Mouse (Mus musculus) myocyte (in vitro differentiated cells): Measurements from ENCODE around the gene Itgav. TPM values are rescaled to one million over a fixed set of nuclear protein-coding genes. Genes with fewer than 3 reads are reported as not detected.

Experiments used
- H3K27me3 ChIP-seq: one replicate; pipeline ENCODE4 v1.6.1; 2011; ENCODE audit not compliant: control insufficient read depth, insufficient read depth, insufficient read length
- H3K36me3 ChIP-seq: one replicate; pipeline ENCODE4 v1.6.1; 2011; ENCODE audit not compliant: control insufficient read depth, insufficient read depth
- H3K4me2 ChIP-seq: one replicate; pipeline ENCODE4 v1.6.1; 2011; ENCODE audit warnings: low read depth, control low read depth
- H3K4me3 ChIP-seq: one replicate; pipeline ENCODE4 v1.5.1; 2011; ENCODE audit warnings: mild to moderate bottlenecking, control low read depth, moderate library complexity
- H3K79me2 ChIP-seq: one replicate; pipeline ENCODE4 v1.6.1; 2011; ENCODE audit not compliant: control insufficient read depth, insufficient read depth
- H3ac ChIP-seq: one replicate; pipeline ENCODE4 v1.6.1; 2011; ENCODE audit not compliant: control insufficient read depth, insufficient read length
- CEBPB ChIP-seq: IDR thresholded peaks from 2 replicates; pipeline ENCODE4 v1.6.1; 2011; ENCODE audit warnings: mild to moderate bottlenecking, moderate library complexity; ENCODE audit not compliant: poor library complexity, insufficient read depth, severe bottlenecking
- E2F4 ChIP-seq: IDR thresholded peaks from one replicate; pipeline ENCODE4 v1.6.1; 2011; ENCODE audit warnings: mild to moderate bottlenecking, control low read depth, moderate library complexity; ENCODE audit not compliant: insufficient read depth
- MAX ChIP-seq: IDR thresholded peaks from one replicate; pipeline ENCODE4 v1.6.1; 2011; ENCODE audit warnings: low read depth, mild to moderate bottlenecking, control low read depth
- MYOD1 ChIP-seq, 3 experiments: IDR thresholded peaks; one replicate each; pipeline ENCODE4 v1.6.1; 2011; ENCODE audit warnings: control low read depth in 2 of 3, low read depth in 2 of 3, mild to moderate bottlenecking in 2 of 3, moderate library complexity in 1 of 3; ENCODE audit not compliant: insufficient read length in 2 of 3, control insufficient read depth in 1 of 3
- MYOG ChIP-seq, 3 experiments: IDR thresholded peaks; one replicate each; pipeline ENCODE4 v1.6.1; 2011; ENCODE audit warnings: control low read depth in 2 of 3, low read depth in 2 of 3, mild to moderate bottlenecking in 2 of 3; ENCODE audit not compliant: insufficient read length in 2 of 3, control insufficient read depth in 1 of 3, insufficient read depth in 1 of 3
- POLR2A ChIP-seq: IDR thresholded peaks from one replicate; pipeline ENCODE4 v1.6.1; 2011; ENCODE audit warnings: low read depth, mild to moderate bottlenecking, control low read depth, moderate library complexity; ENCODE audit not compliant: insufficient read length
- POLR2AphosphoS2 ChIP-seq: IDR thresholded peaks from one replicate; pipeline ENCODE4 v1.6.1; 2011; ENCODE audit warnings: low read depth, control low read depth; ENCODE audit not compliant: insufficient read length
- REST ChIP-seq: IDR thresholded peaks from one replicate; pipeline ENCODE4 v1.6.1; 2011; ENCODE audit warnings: mild to moderate bottlenecking, control low read depth, moderate library complexity; ENCODE audit not compliant: insufficient read depth, insufficient read length
- SRF ChIP-seq: IDR thresholded peaks from one replicate; pipeline ENCODE4 v1.6.1; 2011; ENCODE audit warnings: low read depth; ENCODE audit not compliant: control insufficient read depth, insufficient read length
- TCF12 ChIP-seq: IDR thresholded peaks from one replicate; pipeline ENCODE4 v1.6.1; 2011; ENCODE audit warnings: mild to moderate bottlenecking, control low read depth; ENCODE audit not compliant: poor library complexity, insufficient read depth, severe bottlenecking
- TCF3 ChIP-seq: IDR thresholded peaks from one replicate; pipeline ENCODE4 v1.6.1; 2011; ENCODE audit warnings: low read depth, control low read depth; ENCODE audit not compliant: insufficient read length
- USF1 ChIP-seq: IDR thresholded peaks from one replicate; pipeline ENCODE4 v1.6.1; 2011; ENCODE audit warnings: low read depth, mild to moderate bottlenecking, control low read depth, moderate library complexity
- polyA plus RNA-seq: library from polyadenylated mRNA; unstranded; fragments of >200 nt; fragmentation: generic; extraction: Trizol; gene quantifications from one replicate; pipeline ENCODE4 v1.2.1, GENCODE M21; 2012; ENCODE audit warnings: missing spikeins

Itgav gene
- polyA plus RNA-seq, 1 experiment = 26.2 TPM

GRCm38 (mm10) chr2:83738586-83739251 lies 14.5 kb downstream of the Itgav start:
- no peak overlapping the region for H3ac ChIP-seq
- H3K36me3 ChIP-seq = peaks cover 19% of the 10 kb centered on the region
- H3K4me3 ChIP-seq = no peak overlapping the region

GRCm38 (mm10) chr2:83739461-83740124 lies 15.4 kb downstream of the Itgav start:
- no peak for TF ChIP-seq MAX
- TF ChIP-seq MYOD1 (IDR thresholded peaks at IDR 0.05; ENCODE audit: control insufficient read depth in 1 of 3, insufficient read length in 2 of 3, low read depth in 2 of 3) = no peak
- TF ChIP-seq E2F4 = no peak
- no peak for TF ChIP-seq TCF3
- no peak for TF ChIP-seq POLR2A
- TF ChIP-seq MYOG (IDR thresholded peaks at IDR 0.05; ENCODE audit: control insufficient read depth in 1 of 3, insufficient read depth in 1 of 3, insufficient read length in 2 of 3, low read depth in 2 of 3) = no peak
- no peak for TF ChIP-seq USF1
- TF ChIP-seq SRF = no peak
- TF ChIP-seq CEBPB = no peak
- no peak for TF ChIP-seq POLR2AphosphoS2
- no peak for TF ChIP-seq REST
- TF ChIP-seq TCF12 = no peak
- peaks cover 19% of the 10 kb centered on the region for H3K36me3 ChIP-seq
- H3ac ChIP-seq = no peak overlapping the region
- no peak overlapping the region for H3K4me3 ChIP-seq
- peaks cover 40% of the 10 kb centered on the region for H3K79me2 ChIP-seq
- no peaks in the 10 kb centered on the region for H3K27me3 ChIP-seq
- H3K4me2 ChIP-seq = no peak overlapping the region

More at GRCm38 (mm10) chr2:83738586-83739251, 14.5 kb downstream of the Itgav start:
- Histone ChIP-seq H3K79me2 (peaks cover 49% of the 10 kb centered on the region), H3K4me2 (no peak overlapping the region), H3K27me3 (no peaks in the 10 kb centered on the region)
- TF ChIP-seq POLR2AphosphoS2 = no peak
- no peak for TF ChIP-seq E2F4
- TF ChIP-seq SRF = no peak
- TF ChIP-seq MYOD1 (IDR thresholded peaks at IDR 0.05; ENCODE audit: control insufficient read depth in 1 of 3, insufficient read length in 2 of 3, low read depth in 2 of 3) = no peak
- TF ChIP-seq TCF3 = no peak
- TF ChIP-seq TCF12 = no peak
- no peak for TF ChIP-seq CEBPB
- no peak for TF ChIP-seq USF1
- TF ChIP-seq REST = no peak
- TF ChIP-seq MYOG (IDR thresholded peaks at IDR 0.05; ENCODE audit: control insufficient read depth in 1 of 3, insufficient read depth in 1 of 3, insufficient read length in 2 of 3, low read depth in 2 of 3) = no peak
- no peak for TF ChIP-seq MAX
- no peak for TF ChIP-seq POLR2A

- TF ChIP-seq MYOD1 (IDR thresholded peaks at IDR 0.05; ENCODE audit: control insufficient read depth in 1 of 3, insufficient read length in 2 of 3, low read depth in 2 of 3) (peak in 1 of 3 experiments; percentile 63), TCF3 (no peak)
- peaks cover 19% of the 10 kb centered on the region for H3K36me3 ChIP-seq
- peaks cover 39% of the 10 kb centered on the region for H3K79me2 ChIP-seq
- H3K4me2 ChIP-seq = no peak overlapping the region
- H3K27me3 ChIP-seq = no peaks in the 10 kb centered on the region
- no peak overlapping the region for H3ac ChIP-seq
- no peak overlapping the region for H3K4me3 ChIP-seq
Observed at GRCm38 (mm10) chr2:83740601-83741031, 16.4 kb downstream of the Itgav start.

GRCm38 (mm10) chr2:83742210-83742609 lies 18.0 kb downstream of the Itgav start:
- Histone ChIP-seq H3K4me3 (no peak overlapping the region), H3K27me3 (no peaks in the 10 kb centered on the region), H3K36me3 (peaks cover 7% of the 10 kb centered on the region), H3ac (no peak overlapping the region), H3K4me2 (no peak overlapping the region), H3K79me2 (peaks cover 37% of the 10 kb centered on the region)
- TF ChIP-seq TCF12 (no peak), POLR2AphosphoS2 (no peak), MAX (no peak), MYOD1 (IDR thresholded peaks at IDR 0.05; ENCODE audit: control insufficient read depth in 1 of 3, insufficient read length in 2 of 3, low read depth in 2 of 3) (no peak), CEBPB (no peak), SRF (no peak), POLR2A (no peak), E2F4 (no peak), REST (no peak), USF1 (no peak), MYOG (IDR thresholded peaks at IDR 0.05; ENCODE audit: control insufficient read depth in 1 of 3, insufficient read depth in 1 of 3, insufficient read length in 2 of 3, low read depth in 2 of 3) (no peak), TCF3 (no peak)
